Mouse (Mus musculus) spleen, postnatal 4 days (tissue): ENCODE data around the gene Magoh.

Experiments used
- DNase-seq, 2 experiments: peaks; one replicate each; pipeline ENCODE4 v3.0.0; 2022; ENCODE audit warnings: low spot score in 2 of 2

Gene Magoh

DNA sequence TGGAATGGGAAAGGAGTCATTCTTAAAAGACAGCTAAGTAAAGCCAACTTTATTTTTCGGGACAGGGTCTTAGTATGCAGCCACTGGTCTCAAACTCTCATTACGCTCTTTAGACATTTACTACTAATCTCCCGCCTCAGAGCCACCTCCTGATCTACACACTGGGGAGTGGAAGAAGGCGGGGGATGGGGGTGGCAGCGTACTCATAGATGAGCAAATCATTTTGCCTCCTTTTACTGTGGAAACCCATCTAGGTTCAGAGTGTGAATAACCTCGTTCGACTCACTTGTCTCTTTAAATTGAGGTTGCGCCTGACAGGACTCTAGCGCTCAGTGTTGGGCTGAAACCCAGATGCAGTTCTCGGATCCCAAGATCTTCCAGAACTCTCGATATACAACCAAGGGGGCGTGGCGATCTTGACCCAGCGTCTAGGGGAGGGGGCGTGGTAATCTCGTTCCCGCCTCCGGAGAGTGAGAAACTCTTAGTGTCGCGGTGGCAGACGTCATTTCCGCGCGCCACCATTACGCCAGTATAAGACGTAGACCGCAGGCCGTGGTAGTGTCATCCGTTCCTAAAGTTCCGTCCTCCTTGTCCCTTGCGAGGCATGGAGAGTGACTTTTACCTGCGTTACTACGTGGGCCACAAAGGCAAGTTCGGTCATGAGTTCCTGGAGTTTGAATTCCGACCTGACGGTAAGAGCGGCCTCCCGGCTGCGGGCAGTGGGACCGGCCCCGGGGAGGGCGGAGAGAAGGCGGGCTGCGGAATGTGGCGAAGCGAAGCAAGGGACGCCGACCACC is at the start of gene Magoh:
Gene Magoh (plus strand): TSS at position 502 of the 797 bp plus-strand sequence.
- peak; percentile 94 to 97 for DNase-seq

DNA sequence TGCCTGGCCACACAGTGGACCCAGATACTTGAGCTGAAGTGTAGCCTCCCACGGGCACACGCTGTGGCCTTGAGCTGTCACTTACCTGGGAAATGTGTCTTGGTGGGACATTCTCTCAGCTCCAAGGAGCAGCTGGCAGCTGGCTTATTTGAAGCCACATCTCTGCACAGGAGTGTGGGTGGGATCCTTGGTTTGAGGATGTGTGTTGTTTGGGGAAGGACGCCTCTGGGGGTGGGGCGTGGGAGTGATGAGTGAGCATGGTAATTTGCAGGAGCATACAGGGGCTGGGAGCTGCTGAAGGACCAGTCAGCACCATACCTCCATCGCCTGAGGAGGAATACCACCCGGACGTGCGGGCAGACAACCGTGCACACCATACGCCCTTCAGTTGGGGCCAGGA is 49.4 kb upstream of the Magoh start:
- DNase-seq = no peak

DNA sequence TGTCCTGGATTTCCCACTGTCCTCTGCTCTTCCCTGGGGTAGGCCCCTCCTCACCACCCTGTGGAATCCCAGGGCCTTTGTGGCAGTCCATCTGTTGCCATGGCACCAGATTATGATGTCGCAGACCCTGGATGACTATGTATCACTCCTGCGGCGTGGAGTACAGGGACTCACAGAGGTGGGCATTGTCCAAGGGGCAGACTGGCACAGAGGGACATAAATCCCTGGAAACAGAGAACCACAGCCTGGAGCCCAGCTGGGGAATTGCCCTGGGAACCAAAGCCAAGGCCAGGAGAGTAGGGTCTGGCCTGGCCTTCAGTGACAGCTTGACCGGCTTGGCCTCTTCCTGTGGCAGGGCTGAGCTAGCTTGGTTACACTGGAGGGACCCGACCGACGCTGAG is 48.7 kb upstream of the Magoh start:
- no peak for DNase-seq

DNA sequence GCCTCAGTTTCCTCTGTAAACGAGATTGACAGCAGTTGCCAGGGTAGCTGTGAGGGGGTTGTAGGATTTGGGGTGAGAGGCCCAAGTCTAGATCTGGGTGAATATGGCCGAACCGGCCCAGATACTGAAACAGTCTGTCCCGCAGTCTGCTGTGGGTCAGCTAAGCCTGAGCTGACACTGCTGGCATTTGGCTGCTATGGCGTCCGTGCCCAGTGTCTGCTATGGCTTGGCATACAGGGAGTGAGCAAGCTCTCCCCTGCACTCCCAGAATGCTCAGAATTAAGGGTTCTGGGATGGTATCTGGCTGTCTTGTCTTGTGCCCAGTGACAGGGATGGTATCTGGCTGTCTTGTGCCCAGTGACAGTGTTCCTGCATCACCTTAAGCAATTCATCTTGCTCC is 47.9 kb upstream of the Magoh start:
- no peak for DNase-seq

DNA sequence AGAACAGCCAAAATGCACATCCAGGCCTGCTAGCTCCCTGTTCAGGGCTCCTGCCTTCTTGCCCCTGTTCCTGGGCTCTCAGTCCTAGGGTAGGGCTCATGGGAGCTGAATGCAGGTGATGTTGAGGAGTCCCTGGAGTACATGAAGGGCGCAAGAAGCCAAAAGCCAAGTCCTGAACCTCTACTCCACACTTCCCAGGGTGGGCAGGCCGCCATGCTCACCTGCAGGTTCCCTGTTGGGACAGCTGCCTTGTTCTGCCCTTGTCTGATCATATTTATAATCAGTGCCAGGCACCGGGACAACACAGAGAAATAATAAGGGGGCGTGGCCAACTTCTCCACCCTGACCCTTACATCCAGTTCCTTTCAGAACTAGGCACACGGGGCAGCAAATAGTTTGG is 46.0 kb upstream of the Magoh start:
- no peak for DNase-seq

DNA sequence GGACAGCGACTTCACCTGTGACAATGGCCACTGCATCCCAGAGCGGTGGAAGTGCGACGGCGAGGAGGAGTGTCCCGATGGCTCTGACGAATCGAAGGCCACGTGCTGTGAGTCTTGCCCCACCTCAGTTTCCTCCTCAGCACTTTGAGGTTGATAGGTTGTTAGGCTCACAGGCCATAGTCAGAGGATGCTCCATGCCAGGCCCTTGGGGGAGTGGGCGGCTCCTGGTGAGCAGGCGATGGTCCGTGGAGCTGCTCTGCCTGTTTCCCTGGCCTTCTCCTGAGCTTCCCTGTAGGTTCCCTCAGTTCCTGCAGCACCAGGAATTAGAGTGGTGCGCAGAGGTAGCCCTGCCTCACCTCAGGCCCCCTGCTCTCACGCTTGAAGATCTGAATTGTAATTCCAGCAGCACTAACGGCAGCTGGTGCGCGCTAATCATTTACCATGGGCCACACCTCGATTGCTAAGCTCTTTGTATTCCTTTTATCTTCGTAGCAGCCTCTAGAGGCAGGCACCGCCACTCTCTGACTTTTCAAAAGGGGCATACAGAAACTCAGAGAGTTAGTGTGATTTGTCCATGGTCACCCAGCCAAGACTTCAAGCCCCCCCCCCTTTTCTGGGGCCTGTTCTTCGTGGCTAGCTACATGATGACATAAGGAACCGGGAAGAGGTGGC is 44.8 kb upstream of the Magoh start:
- no peak for DNase-seq

DNA sequence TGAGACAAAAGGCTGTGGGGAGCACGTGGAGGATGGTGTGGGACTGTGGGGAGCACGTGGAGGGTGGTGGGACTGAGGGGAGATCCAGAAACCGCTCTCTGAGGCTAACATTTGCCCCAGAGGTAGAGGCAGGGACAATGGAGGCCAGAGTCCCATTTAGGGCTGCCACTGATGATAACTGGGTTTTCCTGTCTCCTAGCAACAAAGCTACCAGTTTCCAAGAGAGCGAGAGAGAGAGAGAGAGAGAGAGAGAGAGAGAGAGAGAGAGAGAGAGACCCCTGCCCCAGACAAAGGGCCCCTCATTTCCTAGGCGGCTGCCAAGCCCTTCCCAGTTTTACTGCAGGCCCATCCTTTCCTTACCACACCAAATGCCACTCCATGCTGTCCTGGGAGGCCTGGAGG is 44.0 kb upstream of the Magoh start:
- DNase-seq = no peak

DNA sequence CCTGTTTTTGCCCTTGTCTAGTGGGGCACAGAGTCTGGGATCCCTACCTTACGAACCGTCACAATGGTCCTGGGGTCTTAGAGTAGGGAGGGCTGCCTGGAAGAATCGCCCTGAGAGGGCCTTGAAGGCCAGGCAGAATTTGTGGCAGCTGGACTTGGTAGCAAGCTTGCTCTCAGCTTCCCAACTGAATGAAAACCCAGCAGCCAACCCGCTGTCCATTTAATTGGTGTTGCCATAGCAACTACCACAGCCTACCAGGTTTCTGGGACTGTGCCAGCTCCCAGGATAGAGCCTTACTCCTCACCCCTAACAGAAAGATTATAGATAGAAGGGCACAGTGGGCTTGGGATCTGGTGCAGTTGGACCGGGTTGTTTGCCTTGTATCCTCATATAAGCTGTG is 42.8 kb upstream of the Magoh start:
- no peak for DNase-seq

DNA sequence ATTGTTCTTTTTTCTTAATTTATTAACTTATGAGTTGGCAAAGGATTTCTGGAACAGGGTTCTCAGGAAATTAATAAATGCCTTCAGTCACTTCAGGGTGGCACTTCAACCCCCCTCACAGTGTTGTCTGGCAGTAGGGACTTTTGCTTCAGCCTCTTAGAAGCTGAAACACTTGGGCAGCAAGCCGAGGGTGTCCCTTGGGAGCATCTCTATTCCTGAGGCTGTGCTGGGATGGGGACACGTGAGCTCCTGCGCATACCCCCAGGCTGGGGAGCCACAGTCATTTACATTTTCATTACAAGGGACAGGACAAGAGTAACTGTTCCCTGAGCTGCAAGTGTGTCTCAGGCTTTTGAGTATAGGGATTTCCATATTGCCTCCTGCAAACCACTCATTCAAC is 41.6 kb upstream of the Magoh start:
- DNase-seq = no peak

DNA sequence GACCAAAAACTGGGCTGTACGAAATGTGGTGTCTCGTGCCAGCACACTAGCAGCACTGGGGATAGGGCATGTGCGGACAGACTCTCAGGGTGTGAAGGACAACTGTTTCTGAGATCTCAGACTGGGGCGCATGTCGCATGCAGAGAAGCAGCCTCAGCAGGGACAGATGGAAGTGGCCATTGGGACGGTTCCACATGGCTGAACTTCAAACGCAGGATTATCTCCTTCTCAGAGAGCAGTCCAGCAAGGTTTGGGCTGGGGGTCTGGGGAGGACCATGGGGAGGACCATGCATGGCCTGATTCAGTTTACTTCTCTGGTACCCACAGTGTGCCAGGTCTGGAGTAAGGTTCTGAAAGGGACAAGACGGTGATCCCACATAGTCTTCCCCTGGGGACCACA is 35.9 kb upstream of the Magoh start:
- DNase-seq = no peak

DNA sequence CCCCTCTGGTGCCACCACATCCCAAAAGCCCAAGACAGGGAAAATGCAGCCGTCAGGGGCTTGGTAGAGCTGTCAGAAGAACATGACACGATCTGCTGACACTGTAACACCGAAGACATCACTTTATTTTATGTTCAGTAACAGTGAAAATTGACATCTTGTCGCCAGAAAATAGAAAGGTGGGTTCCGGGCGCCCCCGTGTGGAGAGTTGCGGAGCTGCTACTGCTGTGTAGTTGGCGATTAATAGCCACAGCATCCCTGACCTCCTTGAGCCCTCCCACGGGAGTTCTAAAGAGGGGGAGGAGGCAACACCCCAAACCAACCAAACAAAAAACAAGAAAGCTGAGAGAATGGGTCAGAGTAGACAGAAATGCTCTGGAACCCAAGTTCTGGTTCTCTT is 34.6 kb upstream of the Magoh start:
- peak; percentile 71 to 92 for DNase-seq

DNA sequence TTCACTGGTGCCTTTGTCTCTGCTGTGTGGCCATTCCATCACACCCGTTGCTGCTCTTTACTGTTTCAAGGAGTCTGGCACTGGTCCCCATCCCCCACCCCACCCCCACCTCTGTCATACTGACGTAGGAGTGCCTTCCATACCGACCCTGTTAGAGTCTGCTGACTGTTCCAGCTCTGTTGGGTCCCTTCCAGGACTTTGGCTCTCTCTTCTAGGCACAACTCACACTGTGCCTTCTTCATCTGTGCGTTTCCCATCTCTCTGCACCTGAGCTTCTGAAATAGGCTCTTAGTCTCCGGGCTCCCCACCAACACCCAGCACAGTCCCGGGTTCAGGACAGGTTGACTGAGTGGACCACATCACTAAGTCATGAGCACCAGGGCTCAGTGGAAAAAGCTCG is 32.8 kb upstream of the Magoh start:
- no peak for DNase-seq

DNA sequence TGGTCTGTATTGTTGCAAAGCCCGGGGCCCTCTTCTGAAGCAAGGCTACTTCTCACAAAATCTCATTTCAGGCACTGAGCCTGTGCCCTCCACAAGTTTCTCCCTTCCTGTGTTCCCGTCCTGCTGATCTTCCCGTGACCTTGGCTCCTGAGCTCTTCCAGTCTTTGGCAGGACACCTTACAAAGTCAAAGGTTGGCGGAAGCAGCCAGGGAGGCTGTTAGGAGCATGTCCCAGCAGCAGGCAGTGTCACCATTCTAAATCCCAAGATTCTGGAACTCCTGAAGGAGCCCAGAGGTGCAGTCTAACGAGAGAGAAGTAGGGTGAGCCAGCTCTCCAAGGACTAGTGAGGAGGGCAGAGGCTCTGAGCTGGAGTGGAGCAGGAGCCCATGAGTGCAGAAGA is 31.0 kb upstream of the Magoh start:
- DNase-seq = no peak

DNA sequence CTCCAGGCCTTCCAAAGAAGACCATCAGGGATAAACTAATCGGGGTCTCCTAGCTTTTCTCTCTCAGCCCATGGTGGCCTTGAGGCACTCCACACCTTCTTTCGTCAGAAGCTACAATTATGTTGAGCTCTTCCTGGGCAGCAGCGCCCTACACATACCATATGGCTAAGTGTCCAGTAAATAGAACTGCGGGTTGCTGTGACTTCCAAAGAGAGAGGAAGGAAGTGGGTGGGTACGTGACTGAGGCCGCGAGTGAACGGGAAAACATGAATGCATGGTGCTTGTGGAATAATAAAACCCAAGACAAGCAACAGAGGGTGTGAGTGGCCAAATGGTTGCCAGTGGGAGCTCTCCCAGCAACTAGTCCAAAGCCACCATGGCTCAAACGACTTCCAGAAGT is 29.9 kb upstream of the Magoh start:
- no peak for DNase-seq

DNA sequence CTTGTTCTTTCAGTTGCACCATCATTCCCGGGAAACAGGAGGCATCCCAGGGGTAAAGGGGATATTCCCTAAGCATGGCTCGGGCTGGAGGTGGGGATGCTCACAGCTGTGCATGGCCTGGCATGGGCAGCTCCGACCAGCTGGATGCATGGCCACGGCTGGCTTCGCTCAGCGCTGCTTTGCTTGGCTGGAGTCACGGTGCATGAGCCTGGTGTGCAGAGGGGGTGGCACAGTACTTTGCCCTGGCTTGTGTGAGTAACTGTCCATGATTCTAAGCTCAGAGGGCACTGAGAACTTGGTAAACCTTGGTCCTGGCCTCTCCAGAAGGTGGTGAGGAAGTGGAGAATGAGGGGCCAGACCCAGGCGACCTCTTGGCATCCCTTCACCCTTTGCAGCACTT is 29.5 kb upstream of the Magoh start:
- no peak for DNase-seq

DNA sequence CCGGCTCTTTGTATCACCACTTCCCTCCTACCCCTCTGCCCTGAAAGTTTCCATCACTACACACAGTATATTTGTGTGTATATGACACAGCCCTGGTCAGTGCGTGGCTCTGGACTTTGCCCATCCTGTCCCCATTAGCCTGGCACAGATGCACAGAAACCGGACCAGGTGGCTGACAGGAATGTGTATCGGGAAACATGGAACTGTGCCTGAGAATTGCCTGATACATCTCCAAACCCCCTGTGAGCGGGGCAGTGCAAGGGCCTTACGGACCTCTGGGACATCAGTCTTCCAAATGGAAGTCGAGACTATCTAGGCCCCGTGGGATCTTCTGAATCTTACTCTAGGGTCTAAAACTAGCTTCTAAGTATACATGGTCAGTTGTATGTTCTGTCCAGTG is 26.2 kb upstream of the Magoh start:
- DNase-seq = no peak

DNA sequence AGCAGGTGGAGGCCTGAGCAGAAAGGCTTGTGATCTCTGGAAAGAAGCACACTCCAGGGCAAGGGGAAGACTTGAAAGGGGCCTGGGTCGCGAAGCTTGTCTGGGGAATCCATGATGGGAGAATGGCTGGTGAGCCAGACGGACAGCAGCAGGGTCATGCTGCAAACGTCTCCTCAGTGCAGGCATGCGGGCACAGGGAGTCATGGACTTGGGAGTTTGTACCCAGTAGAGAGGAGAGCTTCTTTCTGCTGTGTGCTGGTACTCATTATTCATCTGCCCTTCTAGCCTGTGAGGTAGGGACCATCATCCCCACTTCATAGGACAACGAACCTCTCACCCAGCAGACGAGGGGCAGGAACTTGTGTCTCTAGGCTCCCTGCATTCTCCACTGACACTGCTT is 25.7 kb upstream of the Magoh start:
- no peak for DNase-seq

DNA sequence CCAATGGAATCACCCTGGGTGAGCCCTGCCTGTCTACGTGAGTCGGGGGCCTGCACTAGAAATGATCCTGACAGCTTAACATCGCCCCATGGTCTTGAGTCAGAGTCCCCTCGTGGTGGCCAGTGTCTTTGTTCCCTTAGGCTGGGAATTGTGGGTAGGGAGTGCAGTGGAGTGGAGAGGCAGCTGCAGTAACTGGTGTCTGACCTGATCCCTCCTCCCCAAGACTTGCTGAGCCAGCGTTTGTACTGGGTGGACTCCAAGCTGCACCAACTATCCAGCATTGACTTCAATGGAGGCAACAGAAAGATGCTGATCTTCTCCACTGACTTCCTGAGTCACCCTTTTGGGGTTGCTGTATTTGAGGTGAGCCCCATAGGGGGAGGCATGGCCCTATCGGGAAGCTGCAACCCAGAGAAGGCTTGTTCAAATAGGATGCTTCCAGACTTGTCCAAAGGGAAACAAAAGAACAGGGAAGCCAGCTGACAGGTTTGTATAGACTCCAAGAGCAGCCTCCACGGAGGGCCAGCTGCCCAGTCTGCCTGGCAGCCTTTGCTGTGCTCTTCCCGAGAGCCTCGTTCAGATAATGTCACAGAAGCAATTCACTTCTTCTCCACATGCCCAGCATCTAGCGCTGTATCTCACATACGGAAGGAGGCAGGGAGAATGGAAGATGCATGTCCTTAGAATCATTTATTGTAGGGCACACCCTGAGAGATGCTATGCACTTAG is 22.4 kb upstream of the Magoh start:
- no peak for DNase-seq

DNA sequence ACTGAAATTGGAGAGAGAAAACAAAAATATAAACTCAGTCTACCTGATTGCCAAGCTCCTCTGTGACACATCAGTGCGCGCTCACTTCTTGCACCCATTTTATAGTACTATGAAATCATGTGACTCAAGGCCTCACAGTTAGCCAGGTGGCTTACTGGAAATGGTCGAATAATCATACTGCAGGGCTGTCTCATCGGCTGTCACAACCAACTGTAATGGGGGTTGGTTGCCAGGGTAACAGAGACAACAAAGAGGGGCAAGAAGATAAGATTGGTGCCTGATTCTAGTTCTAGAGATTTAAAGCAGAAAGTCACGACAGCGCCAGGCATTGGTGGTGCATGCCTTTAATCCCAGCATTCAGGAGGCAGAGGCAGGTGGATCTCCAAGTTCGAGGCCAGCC is 20.6 kb upstream of the Magoh start:
- no peak for DNase-seq

DNA sequence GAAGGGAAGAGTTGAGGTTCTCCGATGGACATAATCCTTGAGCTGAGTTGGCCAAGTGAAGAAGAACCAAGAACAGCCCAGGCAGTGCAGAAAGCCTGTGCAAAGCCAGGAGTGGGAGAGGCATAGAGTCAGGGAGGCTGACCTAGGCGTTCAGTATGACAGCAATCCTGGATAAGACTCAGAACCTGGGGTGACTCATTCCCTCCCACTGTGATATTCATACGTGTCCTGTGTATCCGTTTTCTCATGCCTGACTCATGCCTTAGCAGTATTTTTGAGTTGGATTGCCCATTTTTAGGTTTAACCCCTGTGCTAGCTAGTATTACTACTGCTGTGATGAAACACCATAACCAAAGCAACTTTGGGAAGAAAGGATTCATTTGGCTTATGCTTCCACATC is 14.7 kb upstream of the Magoh start:
- no peak for DNase-seq

DNA sequence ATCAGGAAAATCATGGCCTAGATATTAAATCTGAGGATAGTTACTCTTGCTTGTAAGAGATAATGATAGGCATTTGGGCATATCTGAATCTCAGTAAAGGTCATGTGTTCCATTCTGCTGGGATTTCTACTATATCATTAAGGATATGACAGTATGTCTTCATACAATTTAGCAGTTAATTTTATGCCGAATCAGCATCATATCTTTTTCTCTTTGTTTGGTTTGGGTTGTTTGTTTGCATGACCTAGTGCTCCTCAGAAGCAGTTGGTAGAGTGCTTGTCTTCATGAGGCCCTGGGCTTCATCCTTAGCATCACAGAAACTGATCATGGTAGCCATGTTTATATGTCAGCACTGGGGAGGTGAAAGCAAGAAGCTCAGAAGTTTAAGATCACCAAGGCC is 2.1 kb downstream of the Magoh start:
- DNase-seq = no peak

DNA sequence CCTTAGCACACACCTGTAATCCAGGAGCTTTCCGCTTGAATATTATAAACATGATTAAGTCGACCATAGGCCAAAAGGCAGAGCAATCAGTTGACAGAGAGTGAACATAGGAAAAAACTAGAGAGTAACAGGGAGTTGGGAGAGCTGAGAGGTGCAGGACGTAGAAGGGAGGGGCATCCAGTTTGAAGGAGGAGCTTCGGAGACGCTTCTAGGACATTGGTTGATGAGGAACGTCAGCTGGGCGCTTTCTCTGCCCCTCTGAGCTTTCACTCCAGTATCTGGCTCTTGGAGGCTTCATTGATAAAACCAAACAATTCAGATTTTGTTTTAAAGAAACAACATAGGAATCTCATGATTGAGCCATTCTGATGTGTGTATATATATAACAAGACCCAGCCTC is 6.8 kb downstream of the Magoh start:
- DNase-seq = no peak

DNA sequence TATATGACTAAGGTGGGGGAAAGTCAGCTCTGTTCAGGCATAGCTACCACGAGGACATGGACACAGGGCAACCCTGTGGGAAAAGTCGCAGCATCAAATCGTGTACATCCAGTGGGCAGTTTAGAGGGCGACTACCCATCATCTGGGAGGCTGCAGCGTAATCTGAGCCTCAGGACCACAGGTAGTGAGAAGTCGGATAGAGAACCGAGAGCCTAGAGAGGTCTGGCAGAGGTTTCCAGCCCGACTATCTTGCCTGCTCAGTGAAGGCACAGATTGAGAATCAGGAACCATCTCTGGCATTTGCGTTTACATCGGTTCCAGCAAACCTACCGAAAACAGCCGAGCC is 9.8 kb downstream of the Magoh start:
- no peak for DNase-seq
